Comparison of ENCODE assay signal across 23 mouse cellular contexts in genomic region chr6:43876711-43877110, GRCm38 (mm10).
DNase-seq lines count a peak whose midpoint lies in the region; ATAC-seq and TF ChIP-seq lines count a peak whose summit lies in the region.
"Had no signal": no experiment of that assay in that cellular context is flagged by ENCODE, and none has a peak within 500 bp of the region (broad histone marks: within the 10 kb centered on the region; RNA-seq: fewer than 3 reads in every experiment).

No protein-coding gene starts in this region.

- TF ChIP-seq CTCF in hindbrain, postnatal 0 days (IDR thresholded peaks at IDR 0.05; ENCODE audit: low read depth): no peak
- no peak for TF ChIP-seq CTCF in liver, postnatal 0 days (IDR thresholded peaks at IDR 0.05; ENCODE audit: low read depth)

- H3K27ac ChIP-seq in hindbrain, postnatal 0 days: no peak overlapping the region
- no peak overlapping the region for H3K27ac ChIP-seq in hindbrain, embryonic 10.5 days
- no peak overlapping the region for H3K27ac ChIP-seq in liver, postnatal 0 days (ENCODE audit: low read depth)
- H3K27ac ChIP-seq: embryonic facial prominence, embryonic 10.5 days; hindbrain, embryonic 12.5 days; limb, embryonic 10.5 days had no signal

- H3K4me2 ChIP-seq in hindbrain, postnatal 0 days (ENCODE audit: low read depth, low read length): no peak overlapping the region
- no peak overlapping the region for H3K4me2 ChIP-seq in liver, postnatal 0 days (ENCODE audit: low read depth, low read length)
- H3K4me2 ChIP-seq: heart, embryonic 12.5 days; hindbrain, embryonic 12.5 days had no signal

- no peak for TF ChIP-seq EP300 in liver, postnatal 0 days (IDR thresholded peaks at IDR 0.05; ENCODE audit: low read depth)

- no peaks in the 10 kb centered on the region for H3K9me3 ChIP-seq in hindbrain, postnatal 0 days (ENCODE audit: low read length)
- no peaks in the 10 kb centered on the region for H3K9me3 ChIP-seq in hindbrain, embryonic 10.5 days
- no peaks in the 10 kb centered on the region for H3K9me3 ChIP-seq in liver, postnatal 0 days (ENCODE audit: low read length)
- H3K9me3 ChIP-seq: embryonic facial prominence, embryonic 10.5 days; heart, embryonic 12.5 days; hindbrain, embryonic 12.5 days; limb, embryonic 10.5 days had no signal

- no peak for ATAC-seq in hindbrain, postnatal 0 days
- no peak for ATAC-seq in liver, postnatal 0 days
- ATAC-seq: forebrain, embryonic 16.5 days; inflammation-experienced regulatory T-cells, adult 6 months; lung, postnatal 0 days had no signal

- 25% methylated on average over 2 of the region's 2 CpGs for WGBS in hindbrain, postnatal 0 days
- 58% methylated on average over 2 of the region's 2 CpGs for WGBS in hindbrain, embryonic 10.5 days
- whole genome bisulfite sequencing in liver, postnatal 0 days (ENCODE audit: insufficient replicate concordance): 56% methylated on average over 2 of the region's 2 CpGs

- no peaks in the 10 kb centered on the region for H3K27me3 ChIP-seq in hindbrain, postnatal 0 days (ENCODE audit: insufficient read depth, low read length)
- H3K27me3 ChIP-seq in hindbrain, embryonic 10.5 days (ENCODE audit: insufficient read depth, poor library complexity, severe bottlenecking): no peaks in the 10 kb centered on the region
- no peaks in the 10 kb centered on the region for H3K27me3 ChIP-seq in liver, postnatal 0 days (ENCODE audit: insufficient read depth, low read length)
- H3K27me3 ChIP-seq: heart, embryonic 12.5 days; hindbrain, embryonic 12.5 days had no signal

- no peaks in the 10 kb centered on the region for H3K4me1 ChIP-seq in hindbrain, postnatal 0 days (ENCODE audit: insufficient read depth, low read length)
- no peaks in the 10 kb centered on the region for H3K4me1 ChIP-seq in hindbrain, embryonic 10.5 days (replicated peaks)
- H3K4me1 ChIP-seq in liver, postnatal 0 days (ENCODE audit: insufficient read depth): no peaks in the 10 kb centered on the region
- H3K4me1 ChIP-seq: embryonic facial prominence, embryonic 10.5 days; heart, embryonic 12.5 days; hindbrain, embryonic 12.5 days; limb, embryonic 10.5 days had no signal

- peak; percentile 29 for DNase-seq in hindbrain, postnatal 0 days (ENCODE audit: low spot score)
- DNase-seq in hindbrain, embryonic 10.5 days (ENCODE audit: low spot score): no peak
- peak; percentile 4 for DNase-seq in retina, embryonic 14.5 days (ENCODE audit: low spot score)
- DNase-seq in retina, postnatal 1 day: no peak
- peak; percentile 76 for DNase-seq in cerebellum, adult 9-11 months
- DNase-seq in natural killer cell, adult 2 months (ENCODE audit: low spot score in 2 of 2): no peak
- no peak for DNase-seq in liver, postnatal 0 days
- no peak for DNase-seq in layer of hippocampus, postnatal 36 days
- DNase-seq: adrenal gland, postnatal 36 days; gastrocnemius, postnatal 25 days; heart, adult 18-20 months; heart, postnatal 10 days; kidney, adult 18-20 months; kidney, postnatal 4 days; layer of hippocampus, adult 9-11 months; liver had no signal

- H3K4me3 ChIP-seq in hindbrain, postnatal 0 days (ENCODE audit: low read length): no peak overlapping the region
- H3K4me3 ChIP-seq in hindbrain, embryonic 10.5 days: no peak overlapping the region
- H3K4me3 ChIP-seq in liver, postnatal 0 days (ENCODE audit: low read depth, low read length): no peak overlapping the region
- H3K4me3 ChIP-seq: embryonic facial prominence, embryonic 10.5 days; heart, embryonic 12.5 days; hindbrain, embryonic 12.5 days; limb, embryonic 10.5 days had no signal

- H3K36me3 ChIP-seq in hindbrain, postnatal 0 days (ENCODE audit: insufficient read depth, low read length): no peaks in the 10 kb centered on the region
- no peaks in the 10 kb centered on the region for H3K36me3 ChIP-seq in hindbrain, embryonic 10.5 days
- H3K36me3 ChIP-seq in liver, postnatal 0 days (replicated peaks; ENCODE audit: insufficient read depth, low read length): no peaks in the 10 kb centered on the region
- H3K36me3 ChIP-seq: embryonic facial prominence, embryonic 10.5 days; heart, embryonic 12.5 days; hindbrain, embryonic 12.5 days; limb, embryonic 10.5 days had no signal

- no peak overlapping the region for H3K9ac ChIP-seq in hindbrain, postnatal 0 days (replicated peaks; ENCODE audit: low read length)
- H3K9ac ChIP-seq in liver, postnatal 0 days (replicated peaks): no peak overlapping the region
- H3K9ac ChIP-seq: heart, embryonic 12.5 days; hindbrain, embryonic 12.5 days had no signal

Comparison
In these comparisons a context has a peak if more than half of its experiments do, and no peak if none do; other contexts are left out.
1. DNase-seq: peak in hindbrain, postnatal 0 days (single experiment), retina, embryonic 14.5 days (single experiment) and cerebellum, adult 9-11 months (single experiment); none in hindbrain, embryonic 10.5 days (single experiment), retina, postnatal 1 day (single experiment), natural killer cell, adult 2 months (0 of 2), liver, postnatal 0 days (single experiment) and layer of hippocampus, postnatal 36 days (0 of 2).